Mouse (Mus musculus): ENCODE results near the gene Stk33.
A peak's percentile ranks its signal among the peaks of the same experiment; 100 is the strongest.
"Not testable (repeated sequence)": the region's sequence is repeated elsewhere in the genome, so short reads cannot be mapped to it uniquely, and the experiment has no call there.

The Stk33 gene

DNA sequence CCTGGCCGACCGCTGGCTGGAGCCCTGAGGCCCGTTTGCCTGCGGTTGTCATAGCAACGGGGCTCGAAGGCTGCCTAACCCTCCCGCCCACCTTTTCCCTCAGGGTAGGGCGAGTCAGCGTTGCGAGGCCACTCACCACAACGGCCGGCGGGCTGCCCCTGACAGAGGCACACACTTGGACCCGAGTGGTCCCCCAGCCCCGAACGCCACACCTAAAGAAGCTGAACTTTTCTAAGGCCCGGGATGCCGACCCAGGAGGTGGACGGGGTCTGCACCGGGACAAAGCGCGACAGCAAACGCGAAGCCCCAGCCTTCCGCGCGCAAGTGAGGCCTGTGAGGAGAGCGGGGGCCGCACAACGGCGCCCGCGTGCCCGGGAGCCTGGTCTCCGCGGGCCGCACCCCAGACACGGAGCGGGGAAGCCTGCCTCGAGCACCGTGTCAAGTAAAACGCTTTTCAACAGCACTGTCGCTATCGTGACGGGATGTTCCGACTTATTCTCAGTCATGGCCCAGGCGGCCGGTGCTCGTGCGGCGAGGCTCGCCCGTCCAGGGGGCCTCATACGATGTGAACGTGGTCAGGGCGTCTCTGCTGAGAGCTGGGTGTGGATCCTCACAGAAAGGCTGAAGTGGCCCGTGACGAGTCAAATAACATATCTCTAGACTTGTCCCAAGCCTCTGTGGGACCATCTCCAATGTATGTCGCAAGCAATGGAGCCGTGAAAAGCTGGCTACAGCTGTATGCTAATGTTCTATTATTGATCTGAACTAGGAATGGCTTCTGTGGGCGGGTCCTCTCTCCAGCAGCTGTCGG is at the start of gene Stk33:
Stk33 (minus strand) TSS at position 301 of the 811 bp plus-strand sequence.
- peak; percentile 43 to 77 for DNase-seq (ENCODE audit: inconsistent age in 2 of 2, low spot score in 1 of 2)

DNA sequence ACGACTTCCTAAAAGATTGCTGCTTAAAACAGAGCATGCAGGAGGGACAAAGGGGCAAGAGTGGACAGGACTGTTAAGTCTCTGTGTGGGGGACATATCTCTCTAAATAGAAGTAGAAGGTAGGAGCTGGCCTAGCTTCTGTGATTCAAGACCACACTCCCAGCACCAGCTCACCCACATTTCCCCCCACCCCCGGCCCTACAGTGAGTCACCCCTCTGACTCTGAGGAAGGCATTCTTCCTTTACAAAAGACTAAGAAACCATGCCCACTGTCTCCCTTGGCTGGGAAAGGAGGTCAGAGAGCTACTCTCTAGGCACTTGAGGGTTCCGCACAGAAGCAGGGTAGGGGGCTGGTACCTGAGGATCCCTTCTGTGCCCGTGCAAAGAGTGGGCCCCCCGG is 45.3 kb upstream of the Stk33 start:
- no peak for DNase-seq (ENCODE audit: inconsistent age in 2 of 2, low spot score in 1 of 2)

DNA sequence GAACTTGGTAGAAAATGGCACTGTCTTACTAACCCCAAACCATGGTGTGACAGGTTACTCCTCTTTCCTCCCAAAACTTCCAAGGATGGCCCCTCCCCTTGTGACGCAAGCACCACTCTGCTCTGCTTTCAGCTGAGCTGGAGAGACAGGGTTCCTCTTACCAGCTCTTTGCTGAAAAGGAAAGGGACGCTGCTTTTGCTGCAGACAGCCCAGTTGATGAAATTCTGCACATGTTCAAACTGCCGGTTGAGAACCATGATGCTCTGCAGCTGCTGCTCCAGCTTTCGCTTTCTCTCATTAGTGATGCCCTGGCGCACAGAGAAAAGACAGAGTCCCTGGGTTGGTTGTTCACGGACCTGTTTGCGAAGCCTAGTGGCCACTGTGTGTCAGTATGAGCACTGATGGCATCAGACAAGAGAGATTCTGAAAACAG is 41.9 kb upstream of the Stk33 start:
- DNase-seq (ENCODE audit: inconsistent age in 2 of 2, low spot score in 1 of 2): peak; percentile 36 to 62

DNA sequence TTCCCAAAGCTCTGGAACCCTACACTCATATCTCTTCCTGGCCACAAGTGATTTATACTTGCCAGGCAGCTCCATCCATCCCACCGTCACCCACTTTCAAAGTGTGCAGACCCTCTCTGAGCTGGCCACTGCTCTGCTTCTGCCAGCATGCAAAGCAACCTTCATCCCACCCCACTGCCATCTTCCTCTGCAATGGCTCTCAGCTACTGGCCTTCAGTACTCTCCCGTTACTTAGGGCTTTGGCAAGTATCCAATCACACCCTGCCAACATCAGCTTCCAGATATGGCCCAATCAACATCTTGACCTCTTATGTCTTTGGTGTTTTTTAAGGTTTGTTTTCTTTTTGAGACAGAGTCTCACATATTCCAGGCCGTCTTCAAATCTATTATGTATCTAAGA is 39.0 kb upstream of the Stk33 start:
- DNase-seq (ENCODE audit: inconsistent age in 2 of 2, low spot score in 1 of 2): peak in 1 of 2 experiments; percentile 58

DNA sequence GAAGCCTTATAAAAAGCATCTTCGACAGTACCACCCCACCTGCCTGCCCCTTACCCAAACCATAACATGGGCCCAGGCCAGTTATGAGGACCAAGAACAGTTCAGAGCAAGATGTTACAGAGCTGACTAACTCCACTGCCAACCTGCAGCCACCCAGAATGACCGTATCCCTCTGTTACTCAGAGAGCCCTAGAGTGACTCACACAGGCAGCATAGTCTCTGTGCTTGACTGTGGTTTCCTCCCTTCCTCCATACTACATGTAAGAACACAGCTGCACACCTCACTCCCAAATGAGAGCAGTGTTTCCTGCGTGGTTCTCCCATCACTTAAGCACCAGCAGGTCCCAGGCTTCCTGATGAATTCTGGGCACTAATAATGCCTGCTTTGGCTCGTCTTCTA is 31.8 kb upstream of the Stk33 start:
- DNase-seq (ENCODE audit: inconsistent age in 2 of 2, low spot score in 1 of 2): no peak

DNA sequence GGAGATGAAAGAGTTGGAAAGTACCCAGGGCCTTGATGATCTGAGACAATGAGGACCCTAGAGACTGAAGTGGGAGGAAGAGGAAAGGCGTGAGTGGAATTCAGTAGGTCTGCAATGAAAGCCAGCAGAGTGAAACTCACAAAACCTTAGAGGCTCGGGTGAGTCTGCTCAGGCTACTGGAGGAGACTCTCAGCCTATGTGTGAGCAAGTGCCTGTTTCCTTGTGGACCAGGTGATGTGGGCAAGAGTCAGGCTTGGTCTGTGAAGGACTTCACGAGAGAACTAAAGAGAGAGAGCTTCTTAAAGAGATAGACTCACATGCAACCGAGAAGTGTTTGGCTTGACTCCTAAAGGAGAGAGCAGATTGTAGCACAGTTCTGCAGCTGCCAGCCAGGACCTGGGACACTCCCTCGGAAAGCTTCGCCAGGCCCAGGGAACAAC is 29.4 kb upstream of the Stk33 start:
- DNase-seq (ENCODE audit: inconsistent age in 2 of 2, low spot score in 1 of 2): no peak

DNA sequence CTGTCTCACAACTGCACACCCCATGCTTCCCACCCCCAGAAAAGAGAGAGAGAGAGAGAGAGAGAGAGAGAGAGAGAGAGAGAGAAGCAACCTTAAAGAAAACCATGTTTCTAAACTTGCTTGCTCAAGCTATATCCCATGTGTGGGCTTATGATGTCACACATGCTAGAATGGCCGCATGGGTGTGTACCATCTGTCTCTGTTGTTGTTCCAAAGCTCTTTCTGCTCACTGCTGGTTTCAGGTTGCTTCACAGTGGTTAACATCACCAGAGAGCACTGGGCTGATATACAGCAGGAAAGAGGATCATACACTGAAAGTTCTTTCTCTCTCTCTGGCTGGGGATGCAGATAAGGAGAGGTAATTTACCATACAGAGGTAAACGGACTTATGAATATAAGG is 28.7 kb upstream of the Stk33 start:
- DNase-seq (ENCODE audit: inconsistent age in 2 of 2, low spot score in 1 of 2): no peak

DNA sequence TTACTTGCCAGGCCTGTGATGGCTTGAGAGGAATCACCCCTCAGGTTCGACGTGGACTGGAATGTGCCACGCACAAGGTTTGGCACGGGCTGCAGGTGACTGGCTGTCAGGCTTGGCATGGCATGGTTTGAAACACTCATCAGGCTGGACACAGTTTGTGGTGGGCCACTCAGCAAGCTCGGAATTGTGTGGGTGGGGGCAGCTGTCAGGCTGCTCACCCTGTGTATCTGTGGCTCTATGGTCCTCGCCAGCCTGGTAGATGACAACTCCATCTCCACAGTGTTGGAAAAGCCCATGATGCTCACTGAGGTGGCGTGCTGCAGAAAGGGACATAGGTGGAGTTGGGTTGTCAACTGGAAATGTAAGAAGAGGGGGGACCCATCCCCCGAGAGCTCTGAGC is 21.8 kb upstream of the Stk33 start:
- DNase-seq (ENCODE audit: inconsistent age in 2 of 2, low spot score in 1 of 2): no peak

DNA sequence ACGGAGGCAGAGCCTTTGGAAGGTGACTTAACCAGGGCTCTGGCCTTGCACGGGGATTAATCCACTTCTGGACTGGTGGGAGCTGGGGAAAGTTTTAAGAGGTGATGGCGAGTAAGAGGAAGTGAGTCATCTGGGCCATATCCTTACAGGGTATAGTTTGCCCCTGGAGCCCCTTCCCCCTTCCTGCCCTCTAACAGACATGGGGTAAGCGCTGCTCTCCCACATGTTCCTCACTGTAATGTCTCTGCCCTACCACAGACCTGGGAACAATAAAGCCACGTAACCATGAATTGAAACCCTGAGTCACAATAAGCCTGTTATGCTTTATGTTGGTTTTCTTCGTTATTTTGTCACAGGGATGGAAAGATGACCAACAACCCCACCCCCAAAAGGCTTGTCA is 17.7 kb upstream of the Stk33 start:
- DNase-seq (ENCODE audit: inconsistent age in 2 of 2, low spot score in 1 of 2): no peak

DNA sequence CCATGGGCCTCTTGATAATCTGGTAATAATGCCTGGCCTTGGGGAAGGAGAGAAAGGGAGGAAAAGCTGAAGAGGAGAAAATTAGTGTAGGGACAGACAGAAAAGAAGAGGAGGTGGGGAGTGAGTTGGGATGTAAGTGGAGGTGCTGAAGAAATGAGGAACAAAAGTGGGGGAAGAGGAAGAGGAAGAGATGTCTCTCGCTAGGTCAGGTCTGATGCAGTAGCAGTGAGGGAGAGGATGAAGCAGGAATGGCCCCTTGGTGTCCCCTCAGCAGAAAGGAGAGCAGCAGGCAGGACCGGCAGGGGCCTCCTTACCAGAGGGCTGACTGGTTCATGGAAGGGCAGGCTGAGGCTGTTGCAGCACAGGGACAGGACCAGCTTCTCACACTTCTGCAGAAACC is 16.9 kb upstream of the Stk33 start:
- DNase-seq (ENCODE audit: inconsistent age in 2 of 2, low spot score in 1 of 2): no peak

DNA sequence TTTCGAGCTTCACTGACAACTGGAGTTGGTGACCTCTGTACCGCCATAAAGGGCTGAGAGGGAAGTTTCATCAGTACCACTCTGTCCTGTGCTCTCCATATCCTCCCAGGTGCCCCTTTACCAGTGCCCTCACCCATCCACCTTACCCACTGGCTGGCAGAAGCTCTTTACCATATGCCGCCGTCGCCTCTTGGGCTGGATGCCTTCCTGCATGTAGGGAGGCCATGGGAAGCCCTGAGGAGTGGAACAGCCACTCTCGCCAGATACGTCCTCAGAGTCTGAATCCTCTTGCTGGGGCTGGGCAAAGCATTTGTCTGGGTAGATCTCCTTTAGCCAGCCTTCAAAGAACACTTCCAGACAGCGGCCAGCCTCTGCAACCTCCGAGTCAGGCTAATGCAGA is 16.0 kb upstream of the Stk33 start:
- DNase-seq (ENCODE audit: inconsistent age in 2 of 2, low spot score in 1 of 2): no peak

DNA sequence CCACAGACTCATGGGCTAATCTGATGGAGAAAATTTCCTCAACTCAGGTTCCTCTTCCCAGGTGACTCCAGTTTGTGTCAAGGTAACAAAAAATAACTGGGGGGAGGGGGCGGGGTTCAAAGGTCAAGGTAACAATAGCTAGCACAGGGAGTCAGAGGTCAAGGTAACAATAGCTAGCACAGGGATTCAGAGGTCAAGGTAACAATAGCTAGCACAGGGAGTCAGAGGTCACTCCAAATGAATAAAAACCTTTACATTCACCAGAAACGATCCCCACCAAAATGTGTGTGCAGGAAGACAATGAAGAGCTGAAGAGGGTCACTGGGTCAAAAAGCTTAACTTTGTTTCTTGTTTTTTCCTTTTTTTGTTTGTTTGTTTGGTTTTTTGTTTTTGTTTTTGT is 9.2 kb upstream of the Stk33 start:
- DNase-seq (ENCODE audit: inconsistent age in 2 of 2, low spot score in 1 of 2): no peak

DNA sequence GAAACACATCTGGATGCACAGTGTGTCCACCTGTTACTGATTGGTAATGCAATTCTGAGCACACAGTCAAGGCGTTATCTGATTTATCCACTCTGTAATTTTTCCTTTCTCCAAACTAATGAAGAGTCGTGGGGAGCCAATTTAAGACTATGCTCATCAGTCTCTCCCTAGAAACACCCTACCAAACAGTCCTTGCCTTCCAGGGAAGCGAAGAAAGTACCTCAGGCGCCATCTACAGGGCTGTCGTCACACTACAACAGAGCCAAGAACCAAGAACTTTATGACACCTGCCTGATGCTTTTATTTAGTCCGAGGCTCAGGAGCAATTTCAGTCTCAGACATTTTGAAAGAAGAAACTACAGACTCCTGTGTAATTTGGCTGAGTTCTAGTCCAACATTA is 6.1 kb upstream of the Stk33 start:
- DNase-seq (ENCODE audit: inconsistent age in 2 of 2, low spot score in 1 of 2): peak in 1 of 2 experiments; percentile 75

DNA sequence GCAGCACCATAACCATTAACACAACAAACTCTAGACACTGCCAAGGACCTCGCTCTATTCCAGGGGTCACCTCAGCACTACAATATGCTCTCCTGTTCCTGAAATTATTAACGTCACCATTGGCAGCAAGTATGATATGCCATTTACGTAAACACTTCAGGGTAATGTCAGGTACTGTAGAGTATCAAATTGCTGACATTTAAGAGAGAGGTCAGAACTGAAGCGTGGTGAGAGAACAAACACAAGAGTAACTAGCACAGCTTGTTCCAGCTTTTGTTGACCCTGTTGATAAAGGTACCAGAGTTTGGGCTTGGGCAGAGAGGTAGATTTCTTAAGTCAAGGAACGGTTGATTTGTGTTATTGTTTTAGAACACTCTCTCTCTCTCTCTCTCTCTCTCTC is 3.9 kb upstream of the Stk33 start:
- DNase-seq (ENCODE audit: inconsistent age in 2 of 2, low spot score in 1 of 2): no peak

DNA sequence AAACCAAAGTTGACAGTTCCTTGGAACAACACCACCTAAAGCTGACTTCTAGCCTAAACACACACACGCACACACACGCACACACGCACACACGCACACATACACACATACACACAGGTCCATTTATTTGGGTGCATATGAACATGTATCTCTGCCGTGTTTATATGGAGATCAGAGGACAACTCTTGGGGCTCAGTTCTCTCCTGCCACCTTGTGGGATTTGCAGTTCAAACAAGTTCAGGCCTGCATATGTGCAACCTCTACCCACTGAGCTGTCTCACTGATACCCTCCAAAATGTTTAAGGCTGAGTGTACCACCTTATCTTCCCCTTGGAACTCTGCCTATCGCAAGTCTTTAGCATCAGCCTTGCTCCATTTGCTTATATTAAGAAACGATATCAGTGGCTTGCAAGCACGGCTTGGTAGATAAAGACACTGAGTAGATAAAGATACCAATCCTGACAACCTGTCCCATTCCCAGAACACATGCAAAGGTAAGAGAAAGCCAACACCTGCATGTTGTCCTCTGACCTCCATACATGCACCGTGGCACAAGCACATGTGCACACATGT is 1.9 kb upstream of the Stk33 start:
- no peak for DNase-seq (ENCODE audit: inconsistent age in 2 of 2, low spot score in 1 of 2)

DNA sequence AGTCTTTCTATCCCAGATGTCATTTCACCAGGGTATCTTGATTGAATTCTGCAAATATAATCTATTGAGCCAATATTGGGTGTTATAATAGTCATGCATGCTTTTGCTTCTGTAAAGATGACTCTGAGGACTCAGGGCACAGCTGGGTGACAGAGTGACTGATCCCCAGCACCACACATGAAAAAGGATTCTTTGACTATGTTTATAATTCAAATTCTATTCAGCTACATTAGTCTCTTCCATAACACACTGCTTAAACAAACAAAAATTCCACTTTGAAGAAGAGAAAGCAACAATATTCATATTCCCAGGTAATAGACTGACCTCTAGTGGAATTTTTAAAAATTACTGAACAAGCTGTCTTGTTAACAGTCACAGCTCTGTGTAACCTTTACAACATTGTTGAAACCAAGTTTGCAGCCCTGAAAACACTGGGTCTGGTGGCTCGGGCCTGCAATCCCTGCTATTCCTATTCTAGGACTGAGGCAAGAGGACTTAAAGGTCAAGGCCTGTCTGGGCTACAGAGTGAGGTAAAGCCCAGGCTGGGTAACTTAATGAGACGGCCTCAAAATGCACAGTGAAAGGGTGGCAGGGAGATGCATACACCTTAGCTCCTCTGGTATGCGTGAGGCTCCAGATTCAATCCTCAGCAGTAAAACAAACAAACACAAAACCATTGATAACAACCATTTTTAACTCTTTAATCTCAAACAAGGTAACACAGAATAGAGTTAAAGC is 14.3 kb downstream of the Stk33 start:
- peak in 1 of 2 experiments; percentile 51 for DNase-seq (ENCODE audit: inconsistent age in 2 of 2, low spot score in 1 of 2)

DNA sequence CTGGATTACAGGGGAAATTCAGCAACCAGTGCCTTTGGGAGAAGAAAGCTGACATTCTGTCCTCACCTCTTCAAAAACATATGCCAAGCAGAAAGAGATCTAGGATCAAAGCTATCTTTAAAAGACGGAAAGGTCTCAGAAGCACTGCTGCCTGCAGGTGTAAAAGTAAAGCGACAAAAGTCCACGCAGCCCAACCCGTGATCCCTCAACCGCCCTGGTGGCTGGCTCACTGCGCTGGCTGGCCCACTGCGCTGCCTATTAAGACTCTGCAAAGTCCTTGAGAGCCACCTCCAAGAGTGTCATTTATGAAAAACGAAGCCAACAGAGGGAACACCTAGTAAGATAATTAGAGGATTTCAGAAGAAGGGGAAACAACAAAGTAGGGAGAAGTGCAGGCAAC is 16.1 kb downstream of the Stk33 start:
- DNase-seq (ENCODE audit: inconsistent age in 2 of 2, low spot score in 1 of 2): no peak

DNA sequence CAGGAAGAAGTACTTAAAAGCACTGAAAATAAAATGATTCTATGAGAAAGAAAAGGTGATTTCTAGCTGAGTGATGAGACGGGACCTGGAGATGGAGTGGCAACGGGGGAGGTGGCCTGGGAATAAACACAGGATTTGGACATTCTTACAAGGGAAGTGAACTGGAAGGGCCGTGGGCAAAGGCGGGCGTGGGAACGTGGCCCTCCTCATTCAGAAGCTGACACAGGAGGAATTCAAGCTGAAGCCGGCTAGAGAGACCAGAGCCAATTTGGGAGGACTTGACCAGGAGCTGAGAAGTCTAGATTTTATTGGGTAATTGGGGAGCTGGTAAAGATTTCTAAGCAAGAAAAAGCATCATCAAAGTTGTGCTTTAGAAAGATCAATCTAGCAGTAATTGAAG is 33.4 kb downstream of the Stk33 start:
- no peak for DNase-seq (ENCODE audit: inconsistent age in 2 of 2, low spot score in 1 of 2)

DNA sequence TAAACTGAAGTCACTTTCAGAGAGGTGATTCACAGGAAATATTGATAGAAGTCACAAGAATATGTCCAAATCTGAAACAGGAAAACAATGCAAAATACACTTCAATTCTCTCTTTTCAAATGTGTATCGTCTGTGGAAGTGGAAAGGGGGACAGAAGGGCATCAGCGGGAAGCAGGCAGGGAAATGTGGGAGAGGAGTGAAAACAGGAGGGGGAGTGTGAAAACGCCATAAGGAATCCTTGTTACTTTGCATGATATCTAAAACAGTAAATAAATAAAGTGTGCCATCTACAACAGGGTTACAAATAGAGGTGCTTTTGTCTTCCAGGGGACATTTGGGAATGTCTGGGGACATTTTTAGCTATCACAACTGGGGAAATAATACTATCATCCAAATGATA is 39.6 kb downstream of the Stk33 start:
- DNase-seq (ENCODE audit: inconsistent age in 2 of 2, low spot score in 1 of 2): no peak

DNA sequence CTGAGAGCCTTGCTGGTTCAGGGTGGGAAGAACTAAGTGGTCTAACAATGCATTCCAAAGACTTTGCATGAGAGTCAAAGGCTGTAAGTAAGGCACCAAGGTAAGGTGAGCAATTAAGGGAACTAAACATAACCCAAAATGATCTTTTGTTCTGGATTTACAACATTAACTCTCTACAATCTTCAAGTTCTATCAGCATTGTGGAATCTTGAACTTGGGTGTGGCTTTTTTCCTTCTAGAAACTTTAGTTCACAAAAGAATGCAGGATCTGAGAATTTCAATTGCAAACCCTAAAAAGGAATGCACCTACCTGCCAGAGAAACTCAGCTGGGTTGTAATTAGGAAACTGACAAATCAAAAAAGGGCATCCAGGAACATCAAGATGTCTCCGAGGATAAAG is 57.8 kb downstream of the Stk33 start:
- DNase-seq (ENCODE audit: inconsistent age in 2 of 2, low spot score in 1 of 2): no peak

DNA sequence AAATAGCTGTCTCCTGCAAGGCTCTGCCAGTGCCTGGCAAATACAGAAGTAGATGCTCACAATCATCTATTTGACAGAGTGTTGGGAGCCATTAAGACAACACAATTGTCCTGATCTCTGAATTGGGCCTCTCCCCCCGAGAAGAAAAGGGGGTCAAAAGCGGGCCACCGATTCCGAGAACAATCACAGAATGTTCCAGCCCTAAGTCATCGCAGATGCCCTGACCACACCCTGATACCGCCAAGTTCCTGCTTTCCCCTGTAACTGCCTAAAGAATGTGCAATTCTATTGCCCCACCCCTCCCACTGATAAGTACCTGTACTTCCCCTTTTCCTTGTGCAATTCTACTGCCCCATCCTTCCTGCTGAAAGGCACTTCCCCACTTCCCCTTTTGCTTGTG is 65.3 kb downstream of the Stk33 start:
- DNase-seq (ENCODE audit: inconsistent age in 2 of 2, low spot score in 1 of 2): not testable (repeated sequence)

Data from adrenal gland, adult (tissue).